Comparison of ENCODE assay signal across 9 mouse cellular contexts in the genomic region with DNA sequence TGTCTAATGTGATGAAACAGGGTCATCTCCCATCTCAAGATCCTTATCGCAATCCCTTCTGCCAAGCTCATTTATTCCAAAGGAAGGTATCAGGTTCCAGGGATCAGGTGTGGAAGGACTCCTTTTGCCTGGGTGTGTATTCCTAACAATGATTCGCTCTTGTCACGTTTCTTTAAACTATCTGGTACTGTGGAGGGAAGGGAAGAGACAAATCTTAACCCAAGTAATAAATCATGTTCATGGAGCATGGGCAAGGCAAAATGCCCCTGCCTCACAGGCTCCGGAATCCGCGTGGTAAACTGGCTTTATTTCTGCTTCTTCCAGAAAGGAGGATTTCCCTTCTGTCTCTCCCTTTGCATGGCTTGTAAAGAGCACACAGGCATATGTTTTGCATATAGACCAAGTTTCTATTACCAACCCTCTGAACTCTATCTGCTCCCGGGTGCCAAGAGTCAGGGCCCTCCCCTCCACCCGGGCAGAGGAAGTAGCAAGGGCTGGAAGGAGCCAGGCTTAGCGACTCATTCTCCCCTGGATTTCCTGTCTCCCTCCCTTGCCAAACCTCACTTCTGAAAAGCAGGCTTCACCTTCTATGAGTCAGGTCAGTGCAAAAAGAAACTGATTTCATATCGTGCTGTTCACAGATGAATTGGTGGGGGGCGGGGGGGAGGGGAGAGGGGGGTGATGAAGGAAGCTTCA. TPM values are rescaled to one million over a fixed set of nuclear protein-coding genes. Genes with fewer than 3 reads are reported as not detected.
DNase-seq lines count a peak whose midpoint lies in the region; ATAC-seq lines count a peak whose summit lies in the region.
"Had no signal": no experiment of that assay in that cellular context is flagged by ENCODE, and none has a peak within 500 bp of the region (broad histone marks: within the 10 kb centered on the region; RNA-seq: fewer than 3 reads in every experiment).

No protein-coding gene starts in this region.

- H3K4me2 ChIP-seq in midbrain, embryonic 11.5 days: no peak overlapping the region
- no peak overlapping the region for H3K4me2 ChIP-seq in midbrain, embryonic 15.5 days
- H3K4me2 ChIP-seq in kidney, embryonic 16.5 days (replicated peaks; ENCODE audit: low read depth, low read length): peak overlapping the region; percentile 39
- H3K4me2 ChIP-seq in neural tube, embryonic 15.5 days: peak overlapping the region; percentile 23; the same call in 1 of the 2 replicates

- no peaks in the 10 kb centered on the region for H3K9me3 ChIP-seq in midbrain, embryonic 11.5 days (ENCODE audit: control insufficient read depth, low read length)
- H3K9me3 ChIP-seq in midbrain, embryonic 15.5 days: no peaks in the 10 kb centered on the region
- no peaks in the 10 kb centered on the region for H3K9me3 ChIP-seq in kidney, embryonic 16.5 days (ENCODE audit: low read length)
- H3K9me3 ChIP-seq in neural tube, embryonic 15.5 days (replicated peaks): no peaks in the 10 kb centered on the region

- H3K27ac ChIP-seq in midbrain, embryonic 11.5 days (ENCODE audit: low read depth, low read length): no peak overlapping the region
- H3K27ac ChIP-seq in midbrain, embryonic 15.5 days: no peak overlapping the region
- peak overlapping the region; percentile 62 for H3K27ac ChIP-seq in kidney, embryonic 16.5 days (ENCODE audit: low read length)
- H3K27ac ChIP-seq in neural tube, embryonic 15.5 days (replicated peaks): no peak overlapping the region
- H3K27ac ChIP-seq: macrophage had no signal

- H3K27me3 ChIP-seq in midbrain, embryonic 11.5 days (ENCODE audit: control insufficient read depth, insufficient read depth, low read length): no peaks in the 10 kb centered on the region
- no peaks in the 10 kb centered on the region for H3K27me3 ChIP-seq in midbrain, embryonic 15.5 days (replicated peaks)
- no peaks in the 10 kb centered on the region for H3K27me3 ChIP-seq in kidney, embryonic 16.5 days (ENCODE audit: insufficient read depth, low read length)
- no peaks in the 10 kb centered on the region for H3K27me3 ChIP-seq in neural tube, embryonic 15.5 days (replicated peaks)

- H3K4me3 ChIP-seq in midbrain, embryonic 11.5 days (ENCODE audit: low read depth, low read length): no peak overlapping the region
- no peak overlapping the region for H3K4me3 ChIP-seq in midbrain, embryonic 15.5 days
- no peak overlapping the region; the same call in 1 of the 2 replicates for H3K4me3 ChIP-seq in kidney, embryonic 16.5 days (ENCODE audit: low read length)
- no peak overlapping the region for H3K4me3 ChIP-seq in neural tube, embryonic 15.5 days (replicated peaks)

- peak; percentile 65 for DNase-seq in midbrain, embryonic 11.5 days (ENCODE audit: low spot score, missing footprints)
- peak; percentile 9 to 33 for DNase-seq in heart, adult 18-20 months
- DNase-seq in layer of hippocampus, adult 8-10 months (ENCODE audit: low spot score in 2 of 2): no peak
- DNase-seq in left cerebral cortex, postnatal 36 days (ENCODE audit: low spot score in 2 of 2): no peak

- no peaks in the 10 kb centered on the region for H3K36me3 ChIP-seq in midbrain, embryonic 11.5 days (ENCODE audit: control insufficient read depth, insufficient read depth, low read length)
- no peaks in the 10 kb centered on the region for H3K36me3 ChIP-seq in midbrain, embryonic 15.5 days (replicated peaks)
- no peaks in the 10 kb centered on the region for H3K36me3 ChIP-seq in kidney, embryonic 16.5 days (ENCODE audit: insufficient read depth, low read length)
- no peaks in the 10 kb centered on the region for H3K36me3 ChIP-seq in neural tube, embryonic 15.5 days

- 0 out of 2 replicates have a peak, but pooled peaks have one; percentile 11 for ATAC-seq in midbrain, embryonic 11.5 days (ENCODE audit: low FRiP score)
- no peak for ATAC-seq in midbrain, embryonic 15.5 days (replicated peaks)
- ATAC-seq in kidney, embryonic 16.5 days (ENCODE audit: low FRiP score, low TSS enrichment): peak; percentile 83
- no peak for ATAC-seq in neural tube, embryonic 15.5 days (ENCODE audit: low FRiP score)
- no peak for ATAC-seq in frontal cortex, adult (ENCODE audit: low TSS enrichment)

- 79% methylated on average over 11 of the region's 11 CpGs for WGBS in midbrain, embryonic 11.5 days
- WGBS in midbrain, embryonic 15.5 days: 79% methylated on average over 11 of the region's 11 CpGs
- WGBS in kidney, embryonic 16.5 days: 24% methylated on average over 11 of the region's 11 CpGs
- 79% methylated on average over 11 of the region's 11 CpGs for WGBS in neural tube, embryonic 15.5 days

- intact Hi-C loops in left cerebral cortex, postnatal 36 days (cut with DNase I): no loop called here

- H3K9ac ChIP-seq in midbrain, embryonic 11.5 days (ENCODE audit: low read length): no peak overlapping the region
- H3K9ac ChIP-seq in midbrain, embryonic 15.5 days: no peak overlapping the region
- peak overlapping the region; percentile 19; the same call in 1 of the 2 replicates for H3K9ac ChIP-seq in kidney, embryonic 16.5 days (replicated peaks; ENCODE audit: low read length)
- no peak overlapping the region for H3K9ac ChIP-seq in neural tube, embryonic 15.5 days (replicated peaks)

- no peaks in the 10 kb centered on the region for H3K4me1 ChIP-seq in midbrain, embryonic 11.5 days (ENCODE audit: control insufficient read depth, insufficient read depth, low read length)
- 0 out of 2 replicates have a peak, but pooled peaks cover 2% of the 10 kb centered on the region for H3K4me1 ChIP-seq in midbrain, embryonic 15.5 days
- H3K4me1 ChIP-seq in kidney, embryonic 16.5 days (ENCODE audit: insufficient read depth, low read length): peaks cover 10% of the 10 kb centered on the region; the same call in 1 of the 2 replicates
- no peaks in the 10 kb centered on the region for H3K4me1 ChIP-seq in neural tube, embryonic 15.5 days

RNA-seq across cellular contexts. Expression of a gene that starts 26.6 kb away (rescaled TPM):
- not detected in 2 replicates for polyA plus RNA-seq in midbrain, embryonic 11.5 days (2014; fragmentation: Nextera tagmentation; extraction: Ambion mirVana)
- 0.08 TPM in 1 of 2 replicates, not detected in the other for polyA plus RNA-seq in midbrain, embryonic 15.5 days (2015; fragmentation: Nextera tagmentation; extraction: Ambion mirVana)
- total RNA-seq in heart, adult 18-20 months (2021): not detected
- 0.07 TPM in 1 of 2 replicates, not detected in the other for polyA plus RNA-seq in kidney, embryonic 16.5 days (2015; fragmentation: Nextera tagmentation; extraction: Ambion mirVana)
- not detected in 2 replicates for polyA plus RNA-seq in neural tube, embryonic 15.5 days (2015; fragmentation: Nextera tagmentation; extraction: Ambion mirVana)
- not detected for total RNA-seq in layer of hippocampus, adult 8-10 months (2022)
- total RNA-seq in left cerebral cortex, postnatal 36 days (2021): not detected
- polyA plus RNA-seq: macrophage had no signal

Comparison
In these comparisons a context has a peak if more than half of its experiments do, and no peak if none do; other contexts are left out.
1. ATAC-seq: peak in midbrain, embryonic 11.5 days (single experiment) and kidney, embryonic 16.5 days (single experiment); none in midbrain, embryonic 15.5 days (single experiment), neural tube, embryonic 15.5 days (single experiment) and frontal cortex, adult (single experiment).
2. DNase-seq: peak in midbrain, embryonic 11.5 days (single experiment) and heart, adult 18-20 months (2 of 2); none in layer of hippocampus, adult 8-10 months (0 of 2) and left cerebral cortex, postnatal 36 days (0 of 2).
3. H3K4me2 ChIP-seq: peak in kidney, embryonic 16.5 days (single experiment) and neural tube, embryonic 15.5 days (single experiment); none in midbrain, embryonic 11.5 days (single experiment) and midbrain, embryonic 15.5 days (single experiment).